Mouse (Mus musculus) megakaryocyte, embryonic 14.5 days (primary cell): Measurements from ENCODE around the gene Kctd21.

Source experiments
- FLI1 ChIP-seq: IDR thresholded peaks from 2 replicates; pipeline ENCODE4 v1.6.1; 2012; ENCODE audit warnings: low read length, inconsistent platforms, mixed read lengths
- GATA1 ChIP-seq: IDR thresholded peaks from 3 replicates; pipeline ENCODE4 v1.6.1; 2012; ENCODE audit warnings: mixed read lengths, low read length, inconsistent platforms, borderline replicate concordance

GRCm38 (mm10) chr7:97348318-97348717 lies 16.2 kb downstream of the Kctd21 start:
- TF ChIP-seq FLI1 (no peak), GATA1 (no peak)
